Mouse (Mus musculus): ENCODE data around the gene Scrt2. TPM values are rescaled to one million over a fixed set of nuclear protein-coding genes. Genes with fewer than 3 reads are reported as not detected.

Scrt2 gene
- polyA plus RNA-seq, 2 experiments: 0.36 TPM; not detected in 1

DNA sequence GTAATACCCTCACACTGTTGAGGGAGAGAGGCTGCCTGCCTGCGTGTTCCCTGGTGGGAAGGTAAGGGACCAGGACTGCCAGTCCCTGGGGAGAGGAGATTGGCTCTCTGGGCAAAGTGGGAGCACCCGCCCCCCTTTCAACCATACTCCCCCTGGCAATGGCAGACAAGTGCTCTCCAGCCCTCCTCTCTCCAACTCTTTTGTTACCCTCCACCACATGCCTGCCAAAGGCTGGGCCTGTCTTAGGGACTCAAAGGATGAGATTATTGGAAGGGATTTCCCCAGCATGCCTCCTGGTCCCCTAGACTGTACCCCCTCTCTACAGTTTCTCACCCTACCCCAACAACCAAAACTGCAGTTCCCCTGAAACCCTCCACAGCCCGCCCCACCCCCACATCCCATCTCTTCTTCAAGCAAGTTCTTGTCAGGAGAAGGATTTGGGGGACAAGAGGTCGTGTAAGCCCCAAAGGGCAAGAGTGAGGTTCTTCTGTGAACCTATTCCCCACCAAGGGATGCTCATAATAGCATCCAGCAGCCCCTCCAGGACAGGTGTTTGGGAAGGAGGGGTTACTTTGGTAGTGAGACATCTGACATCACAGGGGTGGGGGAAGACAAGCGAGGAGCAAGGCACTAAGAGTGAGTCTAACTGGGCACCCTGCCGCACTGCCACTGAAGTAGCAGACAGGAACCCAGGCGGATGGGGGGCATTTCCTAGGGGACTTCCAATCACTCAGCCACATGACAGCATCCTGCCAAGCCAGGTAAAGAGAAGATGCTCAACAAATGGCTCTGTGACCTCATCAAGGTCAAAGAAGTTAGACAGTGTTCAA lies 1.3 kb downstream of the Scrt2 start:
- H3K9ac ChIP-seq (ENCODE audit: low read depth, low read length, severe bottlenecking): no peak overlapping the region
- no peak for ATAC-seq (ENCODE audit: low FRiP score, low read depth)

DNA sequence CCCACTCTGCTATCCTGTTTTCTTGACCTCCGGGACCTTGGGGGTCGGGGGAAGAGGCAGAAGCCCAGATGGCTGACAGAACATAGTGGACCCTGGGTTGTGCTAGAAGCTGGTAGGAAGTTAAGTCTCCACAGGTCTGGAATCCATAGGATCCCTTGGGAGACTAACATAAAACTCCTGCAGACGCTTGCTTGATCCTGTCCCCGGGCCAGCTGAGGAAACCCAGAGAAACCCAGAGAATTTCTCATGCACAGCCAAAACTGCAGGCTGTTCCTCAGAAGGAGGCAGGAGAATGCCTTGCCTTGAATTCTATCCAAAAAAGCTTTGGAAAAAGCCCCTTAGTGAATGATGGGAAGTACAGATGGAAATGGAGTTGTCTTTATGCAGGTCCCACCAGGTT lies 2.1 kb downstream of the Scrt2 start:
- no peak overlapping the region for H3K4me3 ChIP-seq (replicated peaks; ENCODE audit: low read length)
- WGBS: 56% methylated on average over 4 of the region's 4 CpGs
- H3K9ac ChIP-seq (ENCODE audit: low read depth, low read length, severe bottlenecking): no peak overlapping the region
- H3K27me3 ChIP-seq (ENCODE audit: control insufficient read depth, insufficient read depth, low read length): peaks cover 47% of the 10 kb centered on the region
- no peak overlapping the region for H3K27ac ChIP-seq (replicated peaks; ENCODE audit: low read depth, low read length)
- ATAC-seq (ENCODE audit: low FRiP score, low read depth) (no peak), DNase-seq (ENCODE audit: low spot score) (no peak)
- H3K4me1 ChIP-seq (ENCODE audit: control insufficient read depth, insufficient read depth, low read length): peaks cover 3% of the 10 kb centered on the region; the same call in 1 of the 2 replicates
- no peaks in the 10 kb centered on the region for H3K9me3 ChIP-seq (ENCODE audit: control insufficient read depth, low read length)
- no peaks in the 10 kb centered on the region for H3K36me3 ChIP-seq (ENCODE audit: control insufficient read depth, insufficient read depth, low read length)
- H3K4me2 ChIP-seq (replicated peaks; ENCODE audit: low read depth, low read length, severe bottlenecking): no peak overlapping the region
- no peak for TF ChIP-seq POLR2A (IDR thresholded peaks at IDR 0.05; ENCODE audit: borderline replicate concordance, extremely low read depth, insufficient read depth, insufficient read length)

More for the DNA sequence above, 1.3 kb downstream of the Scrt2 start:
- Histone ChIP-seq H3K27ac (replicated peaks; ENCODE audit: low read depth, low read length) (no peak overlapping the region), H3K4me2 (replicated peaks; ENCODE audit: low read depth, low read length, severe bottlenecking) (no peak overlapping the region; the same call in 1 of the 2 replicates), H3K4me3 (replicated peaks; ENCODE audit: low read length) (no peak overlapping the region), H3K27me3 (ENCODE audit: control insufficient read depth, insufficient read depth, low read length) (peaks cover 47% of the 10 kb centered on the region), H3K4me1 (ENCODE audit: control insufficient read depth, insufficient read depth, low read length) (peaks cover 3% of the 10 kb centered on the region; the same call in 1 of the 2 replicates), H3K36me3 (ENCODE audit: control insufficient read depth, insufficient read depth, low read length) (no peaks in the 10 kb centered on the region), H3K9me3 (ENCODE audit: control insufficient read depth, low read length) (no peaks in the 10 kb centered on the region)
- no peak for DNase-seq (ENCODE audit: low spot score)
- TF ChIP-seq POLR2A (IDR thresholded peaks at IDR 0.05; ENCODE audit: borderline replicate concordance, extremely low read depth, insufficient read depth, insufficient read length): no peak
- WGBS: 25% methylated on average over 7 of the region's 7 CpGs

DNA sequence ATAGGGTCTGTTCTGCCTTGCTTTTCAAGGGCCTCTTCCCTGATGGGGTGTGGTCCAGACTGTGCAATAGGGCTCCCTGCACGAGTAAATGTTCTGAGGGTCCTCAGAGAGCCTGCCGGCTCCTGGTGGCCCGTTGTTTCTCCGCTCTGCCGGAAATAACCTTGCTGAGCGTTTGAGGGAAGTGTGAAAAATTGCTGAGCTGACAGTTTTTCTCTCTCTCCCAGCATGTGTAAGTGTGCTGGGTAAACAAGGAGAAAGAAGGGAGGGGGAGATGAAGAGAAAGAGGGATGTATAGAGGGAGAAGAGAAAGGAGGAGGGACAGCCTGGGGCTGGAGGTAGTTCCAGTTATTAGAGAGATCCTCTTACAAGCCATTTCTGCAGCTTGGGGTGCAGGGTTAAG lies 3.0 kb downstream of the Scrt2 start:
- H3K4me2 ChIP-seq (replicated peaks; ENCODE audit: low read depth, low read length, severe bottlenecking): no peak overlapping the region
- DNase-seq (ENCODE audit: low spot score) (no peak), ATAC-seq (ENCODE audit: low FRiP score, low read depth) (no peak)
- H3K4me1 ChIP-seq (ENCODE audit: control insufficient read depth, insufficient read depth, low read length): peaks cover 3% of the 10 kb centered on the region; the same call in 1 of the 2 replicates
- no peaks in the 10 kb centered on the region for H3K9me3 ChIP-seq (ENCODE audit: control insufficient read depth, low read length)
- H3K4me3 ChIP-seq (replicated peaks; ENCODE audit: low read length): no peak overlapping the region
- H3K27me3 ChIP-seq (ENCODE audit: control insufficient read depth, insufficient read depth, low read length): peaks cover 45% of the 10 kb centered on the region
- 55% methylated on average over 6 of the region's 6 CpGs for whole genome bisulfite sequencing
- no peak for TF ChIP-seq POLR2A (IDR thresholded peaks at IDR 0.05; ENCODE audit: borderline replicate concordance, extremely low read depth, insufficient read depth, insufficient read length)
- H3K9ac ChIP-seq (ENCODE audit: low read depth, low read length, severe bottlenecking): no peak overlapping the region
- no peaks in the 10 kb centered on the region for H3K36me3 ChIP-seq (ENCODE audit: control insufficient read depth, insufficient read depth, low read length)
- H3K27ac ChIP-seq (replicated peaks; ENCODE audit: low read depth, low read length): no peak overlapping the region

DNA sequence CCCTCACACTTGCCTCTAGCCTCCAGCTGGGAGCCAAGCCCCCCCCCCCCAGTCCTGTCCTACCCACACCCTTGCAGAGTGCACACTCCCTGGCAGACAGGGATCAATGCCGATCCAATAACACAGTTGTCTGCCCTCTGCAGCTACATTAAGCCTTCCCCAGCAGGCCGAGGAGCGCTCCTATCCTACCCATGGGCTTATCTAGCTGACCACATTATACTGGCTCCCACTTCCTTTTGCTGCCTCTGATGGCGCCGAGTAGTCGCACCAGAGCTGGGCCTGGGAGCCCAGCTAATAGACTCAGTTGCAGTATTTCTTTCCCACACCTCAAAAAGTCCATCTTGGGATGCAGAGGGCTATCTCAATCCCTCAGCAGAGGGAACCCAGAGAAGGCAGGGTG lies 4.1 kb downstream of the Scrt2 start:
- H3K9me3 ChIP-seq (ENCODE audit: control insufficient read depth, low read length): no peaks in the 10 kb centered on the region
- no peak overlapping the region for H3K27ac ChIP-seq (replicated peaks; ENCODE audit: low read depth, low read length)
- no peak overlapping the region for H3K9ac ChIP-seq (ENCODE audit: low read depth, low read length, severe bottlenecking)
- TF ChIP-seq POLR2A (IDR thresholded peaks at IDR 0.05; ENCODE audit: borderline replicate concordance, extremely low read depth, insufficient read depth, insufficient read length): no peak
- H3K4me3 ChIP-seq (replicated peaks; ENCODE audit: low read length): no peak overlapping the region
- H3K36me3 ChIP-seq (ENCODE audit: control insufficient read depth, insufficient read depth, low read length): no peaks in the 10 kb centered on the region
- no peak for DNase-seq (ENCODE audit: low spot score)
- H3K4me2 ChIP-seq (replicated peaks; ENCODE audit: low read depth, low read length, severe bottlenecking): no peak overlapping the region
- 79% methylated on average over 6 of the region's 6 CpGs for whole genome bisulfite sequencing
- peaks cover 36% of the 10 kb centered on the region for H3K27me3 ChIP-seq (ENCODE audit: control insufficient read depth, insufficient read depth, low read length)
- peaks cover 3% of the 10 kb centered on the region; the same call in 1 of the 2 replicates for H3K4me1 ChIP-seq (ENCODE audit: control insufficient read depth, insufficient read depth, low read length)
- ATAC-seq (ENCODE audit: low FRiP score, low read depth): no peak

DNA sequence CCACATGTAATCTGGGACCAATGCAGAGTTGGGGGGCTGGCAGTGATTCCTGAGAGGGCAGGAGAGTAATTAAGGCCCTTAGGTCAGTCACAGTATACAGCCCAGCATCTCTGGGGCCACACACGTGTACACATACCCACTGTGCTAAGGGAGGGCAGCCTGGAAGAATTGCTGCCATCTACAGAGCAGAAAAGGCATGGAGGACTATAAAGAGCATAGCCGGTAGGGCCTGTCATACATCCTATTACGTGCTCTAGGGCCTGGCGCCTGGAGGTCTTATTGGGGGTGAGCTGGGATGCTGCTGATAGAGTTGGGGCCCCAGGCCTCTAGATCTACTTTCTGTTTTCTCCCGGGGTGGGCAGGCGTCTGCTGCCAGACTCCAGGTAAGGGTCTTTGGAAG lies 5.1 kb downstream of the Scrt2 start:
- Histone ChIP-seq H3K9ac (ENCODE audit: low read depth, low read length, severe bottlenecking) (no peak overlapping the region), H3K4me2 (replicated peaks; ENCODE audit: low read depth, low read length, severe bottlenecking) (no peak overlapping the region), H3K4me3 (replicated peaks; ENCODE audit: low read length) (no peak overlapping the region), H3K36me3 (ENCODE audit: control insufficient read depth, insufficient read depth, low read length) (no peaks in the 10 kb centered on the region), H3K9me3 (ENCODE audit: control insufficient read depth, low read length) (no peaks in the 10 kb centered on the region), H3K4me1 (ENCODE audit: control insufficient read depth, insufficient read depth, low read length) (peaks cover 3% of the 10 kb centered on the region; the same call in 1 of the 2 replicates), H3K27ac (replicated peaks; ENCODE audit: low read depth, low read length) (no peak overlapping the region), H3K27me3 (ENCODE audit: control insufficient read depth, insufficient read depth, low read length) (peaks cover 37% of the 10 kb centered on the region)
- ATAC-seq (ENCODE audit: low FRiP score, low read depth): no peak
- 75% methylated on average over 6 of the region's 6 CpGs for WGBS
- no peak for TF ChIP-seq POLR2A (IDR thresholded peaks at IDR 0.05; ENCODE audit: borderline replicate concordance, extremely low read depth, insufficient read depth, insufficient read length)
- no peak for DNase-seq (ENCODE audit: low spot score)
